Mouse (Mus musculus) CH12.LX (cell line): ENCODE measurements around the gene Rgs5. TPM values are rescaled to one million over a fixed set of nuclear protein-coding genes. Genes with fewer than 3 reads are reported as not detected.

Experiments
- DNase-seq: peaks from one replicate; pipeline ENCODE4 v3.0.0-alpha.2; 2013; ENCODE audit errors: extremely low read depth
- H3K27ac ChIP-seq: 2 replicates; pipeline ENCODE4 v1.5.1; 2012; ENCODE audit warnings: low read depth, mild to moderate bottlenecking, control low read depth, moderate library complexity; ENCODE audit not compliant: insufficient read depth
- H3K27me3 ChIP-seq: replicated peaks from 2 replicates; pipeline ENCODE3; 2012; ENCODE audit warnings: inconsistent platforms
- H3K36me3 ChIP-seq, 2 experiments: replicated peaks in 1 of 2; 2 replicates each; pipeline versions ENCODE3 to v1.6.1; 2012; ENCODE audit warnings: inconsistent platforms in 1 of 2, low read length in 1 of 2, mild to moderate bottlenecking in 1 of 2, mixed read lengths in 1 of 2, moderate library complexity in 1 of 2; ENCODE audit not compliant: control insufficient read depth in 1 of 2, insufficient read depth in 1 of 2
- H3K4me1 ChIP-seq, 2 experiments: 2 replicates each; pipeline ENCODE4 v1.6.1; 2012; ENCODE audit warnings: inconsistent platforms in 1 of 2, moderate library complexity in 1 of 2; ENCODE audit not compliant: insufficient read depth in 2 of 2, control insufficient read depth in 1 of 2
- H3K4me2 ChIP-seq: 2 replicates; pipeline ENCODE4 v1.6.1; 2012; ENCODE audit warnings: low read depth, mild to moderate bottlenecking, control low read depth; ENCODE audit not compliant: poor library complexity, insufficient read depth, severe bottlenecking
- H3K4me3 ChIP-seq, 3 experiments: fragments of 150-350 bp in 1 of 3; sonication (generic) in 1 of 3; replicated peaks in 1 of 3; 2 replicates each; pipeline versions ENCODE3 to v1.5.1; 2011 to 2012; ENCODE audit warnings: low read depth in 2 of 3, low read length in 2 of 3, mild to moderate bottlenecking in 2 of 3, moderate library complexity in 2 of 3, control low read depth in 1 of 3, improper control_type of control experiment in 1 of 3, inconsistent platforms in 1 of 3, mixed read lengths in 1 of 3; ENCODE audit not compliant: poor library complexity in 1 of 3
- H3K79me2 ChIP-seq: replicated peaks from 2 replicates; pipeline ENCODE4 v1.6.1; 2012; ENCODE audit warnings: mild to moderate bottlenecking, moderate library complexity; ENCODE audit not compliant: control insufficient read depth, poor library complexity, insufficient read depth, severe bottlenecking; ENCODE audit errors: extremely low read depth
- H3K9ac ChIP-seq: 2 replicates; pipeline ENCODE4 v1.6.1; 2012; ENCODE audit warnings: low read depth, mild to moderate bottlenecking, control low read depth, moderate library complexity; ENCODE audit not compliant: insufficient read depth
- H3K9me3 ChIP-seq: replicated peaks from 2 replicates; pipeline ENCODE3; 2012; ENCODE audit warnings: low read length, inconsistent platforms, mixed read lengths
- CHD2 ChIP-seq: IDR thresholded peaks from 2 replicates; pipeline ENCODE4 v1.6.1; 2011; ENCODE audit warnings: low read length, improper control_type of control experiment
- CTCF ChIP-seq, 2 experiments: IDR thresholded peaks in 1 of 2; conservative IDR thresholded peaks in 1 of 2; 2 replicates each; pipeline ENCODE4 v1.5.1; 2011 to 2012; ENCODE audit warnings: low read depth in 2 of 2, low read length in 2 of 2, improper control_type of control experiment in 1 of 2, inconsistent platforms in 1 of 2, mild to moderate bottlenecking in 1 of 2, moderate library complexity in 1 of 2
- E2F4 ChIP-seq: IDR thresholded peaks from 2 replicates; pipeline ENCODE4 v1.6.1; 2011; ENCODE audit warnings: low read depth, low read length, improper control_type of control experiment; ENCODE audit not compliant: insufficient replicate concordance
- GABPA ChIP-seq: IDR thresholded peaks from 2 replicates; pipeline ENCODE4 v1.6.1; 2012; ENCODE audit warnings: low read depth, low read length, improper control_type of control experiment, inconsistent platforms; ENCODE audit not compliant: insufficient replicate concordance
- IRF4 ChIP-seq: IDR thresholded peaks from 2 replicates; pipeline ENCODE4 v1.6.1; 2014; ENCODE audit warnings: low read depth, mild to moderate bottlenecking, inconsistent platforms, low read length, improper control_type of control experiment
- JUN ChIP-seq: IDR thresholded peaks from 2 replicates; pipeline ENCODE4 v1.6.1; 2011; ENCODE audit warnings: low read depth, mild to moderate bottlenecking, low read length, improper control_type of control experiment, moderate library complexity; ENCODE audit not compliant: insufficient read depth
- JUND ChIP-seq: conservative IDR thresholded peaks from 2 replicates; pipeline ENCODE4 v1.6.1; 2011; ENCODE audit warnings: low read depth, low read length, improper control_type of control experiment
- MAX ChIP-seq: IDR thresholded peaks from 2 replicates; pipeline ENCODE4 v1.6.1; 2011; ENCODE audit warnings: low read length, improper control_type of control experiment
- MAZ ChIP-seq: IDR thresholded peaks from 2 replicates; pipeline ENCODE4 v1.6.1; 2012; ENCODE audit warnings: low read depth, mild to moderate bottlenecking, inconsistent platforms, low read length, improper control_type of control experiment, moderate library complexity
- MEF2A ChIP-seq: IDR thresholded peaks from 2 replicates; pipeline ENCODE4 v1.6.1; 2014; ENCODE audit warnings: low read depth, mild to moderate bottlenecking, inconsistent platforms, low read length, improper control_type of control experiment, borderline replicate concordance
- MYC ChIP-seq: IDR thresholded peaks from 2 replicates; pipeline ENCODE4 v1.6.1; 2011; ENCODE audit warnings: low read depth, mild to moderate bottlenecking, improper control_type of control experiment, low read length
- POLR2A ChIP-seq: IDR thresholded peaks from 2 replicates; pipeline ENCODE4 v1.6.1; 2011; ENCODE audit warnings: low read depth, mild to moderate bottlenecking, improper control_type of control experiment, low read length
- POLR2AphosphoS2 ChIP-seq: IDR thresholded peaks from 2 replicates; pipeline ENCODE4 v1.6.1; 2011; ENCODE audit warnings: low read depth, low read length, improper control_type of control experiment
- RAD21 ChIP-seq: IDR thresholded peaks from 2 replicates; pipeline ENCODE4 v1.6.1; 2011; ENCODE audit warnings: low read depth, mild to moderate bottlenecking, low read length, improper control_type of control experiment, moderate library complexity
- SIN3A ChIP-seq: IDR thresholded peaks from 2 replicates; pipeline ENCODE4 v1.6.1; 2012; ENCODE audit warnings: low read length, improper control_type of control experiment, inconsistent platforms
- TCF12 ChIP-seq: IDR thresholded peaks from 2 replicates; pipeline ENCODE4 v1.6.1; 2014; ENCODE audit warnings: low read depth, mild to moderate bottlenecking, inconsistent platforms, low read length, improper control_type of control experiment
- UBTF ChIP-seq: IDR thresholded peaks from 2 replicates; pipeline ENCODE4 v1.6.1; 2012; ENCODE audit warnings: low read depth, mild to moderate bottlenecking, inconsistent platforms, low read length, improper control_type of control experiment, moderate library complexity
- USF1 ChIP-seq: IDR thresholded peaks from 2 replicates; pipeline ENCODE4 v1.6.1; 2014; ENCODE audit warnings: low read depth, mild to moderate bottlenecking, inconsistent platforms, low read length, improper control_type of control experiment
- ZC3H11A ChIP-seq: IDR thresholded peaks from 2 replicates; pipeline ENCODE4 v1.6.1; 2012; ENCODE audit warnings: low read depth, mild to moderate bottlenecking, inconsistent platforms, low read length, improper control_type of control experiment
- ZKSCAN1 ChIP-seq: IDR thresholded peaks from 2 replicates; pipeline ENCODE4 v1.6.1; 2012; ENCODE audit warnings: low read depth, inconsistent platforms, low read length, improper control_type of control experiment, borderline replicate concordance
- ZMIZ1 ChIP-seq: IDR thresholded peaks from 2 replicates; pipeline ENCODE4 v1.6.1; 2012; ENCODE audit warnings: low read depth, mild to moderate bottlenecking, inconsistent platforms, low read length, improper control_type of control experiment
- ZNF384 ChIP-seq: IDR thresholded peaks from 2 replicates; pipeline ENCODE4 v1.6.1; 2012; ENCODE audit warnings: low read depth, low read length, improper control_type of control experiment, inconsistent platforms
- dilution Hi-C: fragments of 300-500 bp; cut with MboI; formaldehyde crosslinking; loops from 2 replicates; pipeline ENCODE4 v1.14.3; 2020; ENCODE audit warnings: low sequenced_read_pairs; ENCODE audit not compliant: extremely low pct_unique_long_range_greater_than_20kb, extremely low pct_ligation_motif_present
- in situ Hi-C: fragments of 300-500 bp; cut with MboI; formaldehyde crosslinking; loops from 3 replicates; pipeline ENCODE4 v1.14.3; 2019; ENCODE audit warnings: low sequenced_read_pairs, low pct_ligation_motif_present, low pct_unique_long_range_greater_than_20kb, mixed read lengths
- polyA plus RNA-seq: library from polyadenylated mRNA; unstranded; fragments of >175 nt; gene quantifications from 2 replicates; pipeline ENCODE4 v1.2.1, GENCODE M21; 2012; ENCODE audit warnings: low read depth; ENCODE audit not compliant: insufficient read length
- total RNA-seq, 2 experiments: library from RNA; depleted of rRNA; stranded (reverse); fragments of 300-350 nt in 1 of 2; fragments of >200 nt in 1 of 2; gene quantifications; 2 replicates each; pipeline ENCODE4 v1.2.3; 2012 to 2014

Rgs5 gene
- total and polyA plus RNA-seq, 3 experiments = not detected

GRCm38 (mm10) chr1:169726319-169726718, 71.0 kb downstream of the Rgs5 start:
- Histone ChIP-seq H3K9ac (no peak overlapping the region), H3K4me3 (no peak overlapping the region), H3K9me3 (no peaks in the 10 kb centered on the region), H3K4me1 (no peaks in the 10 kb centered on the region), H3K79me2 (no peaks in the 10 kb centered on the region)
- TF ChIP-seq ZKSCAN1 = no peak
- TF ChIP-seq, all 38 proteins: peak for 0
- H3K4me2 ChIP-seq = no peak overlapping the region
- no peak for DNase-seq
- dilution Hi-C loops = no loop called here
- no peak overlapping the region for H3K27ac ChIP-seq
- in situ Hi-C loops = no loop called here
- peaks cover 32% of the 10 kb centered on the region for H3K27me3 ChIP-seq
- no peaks in the 10 kb centered on the region for H3K36me3 ChIP-seq

GRCm38 (mm10) chr1:169730599-169731100, 75.3 kb downstream of the Rgs5 start:
- DNase-seq = no peak
- H3K36me3 ChIP-seq = no peaks in the 10 kb centered on the region
- no peaks in the 10 kb centered on the region for H3K4me1 ChIP-seq
- in situ Hi-C loops (no loop called here), dilution Hi-C loops (no loop called here)
- H3K27me3 ChIP-seq = peaks cover 38% of the 10 kb centered on the region
- no peaks in the 10 kb centered on the region for H3K79me2 ChIP-seq
- TF ChIP-seq SIN3A = no peak
- no peak for TF ChIP-seq POLR2A
- TF ChIP-seq GABPA = no peak
- TF ChIP-seq UBTF = no peak
- no peak for TF ChIP-seq MAZ
- no peak for TF ChIP-seq ZNF384
- TF ChIP-seq E2F4 = no peak
- TF ChIP-seq ZMIZ1 = no peak
- TF ChIP-seq MAX = no peak
- no peak overlapping the region for H3K4me2 ChIP-seq
- H3K9me3 ChIP-seq = no peaks in the 10 kb centered on the region
- no peak overlapping the region for H3K9ac ChIP-seq
- no peak overlapping the region for H3K4me3 ChIP-seq
- H3K27ac ChIP-seq = no peak overlapping the region

GRCm38 (mm10) chr1:169736139-169736538, 80.8 kb downstream of the Rgs5 start:
- H3K4me1 ChIP-seq = no peaks in the 10 kb centered on the region
- TF ChIP-seq GABPA (no peak), USF1 (no peak), JUND (no peak), ZKSCAN1 (no peak), MYC (no peak), CTCF (conservative IDR thresholded peaks at IDR 0.05 in 1 of 2, IDR thresholded peaks at IDR 0.05 in 1 of 2; ENCODE audit: low read depth in 2 of 2, low read length in 2 of 2) (no peak), JUN (no peak), TCF12 (no peak), CHD2 (no peak), MAX (no peak), ZC3H11A (no peak), MEF2A (no peak), POLR2AphosphoS2 (no peak), RAD21 (no peak), IRF4 (no peak), MAZ (no peak), POLR2A (no peak)
- no peak overlapping the region for H3K4me3 ChIP-seq
- H3K4me2 ChIP-seq = no peak overlapping the region
- no peak for DNase-seq
- no peak overlapping the region for H3K9ac ChIP-seq
- no peaks in the 10 kb centered on the region for H3K9me3 ChIP-seq
- no peaks in the 10 kb centered on the region for H3K79me2 ChIP-seq
- no peaks in the 10 kb centered on the region for H3K36me3 ChIP-seq
- no peak overlapping the region for H3K27ac ChIP-seq
- peaks cover 34% of the 10 kb centered on the region for H3K27me3 ChIP-seq
- dilution Hi-C loops = no loop called here
- in situ Hi-C loops = no loop called here
